Mouse (Mus musculus): ENCODE measurements around the gene Ugt2b5. TPM values are rescaled to one million over a fixed set of nuclear protein-coding genes. Genes with fewer than 3 reads are reported as not detected.

Gene Ugt2b5
- total RNA-seq (2023): not detected

GRCm38 (mm10) chr5:87140196-87140595, at the start of gene Ugt2b5:
Gene Ugt2b5 (minus strand): TSS chr5:87140318.

GRCm38 (mm10) chr5:87092346-87093027, 47.6 kb downstream of the Ugt2b5 start, which contains the start of gene Ugt2b36:
Gene Ugt2b36 (minus strand): TSS chr5:87092555.

Other genes starting within 250 kb of the Ugt2b5 start
- not detected for gene Ugt2b34, start 233.4 kb downstream of the Ugt2b5 start, total RNA-seq (2023)
- not detected for gene Ugt2b1, start 213.8 kb downstream of the Ugt2b5 start, total RNA-seq (2023)
- gene Ugt2b35, start 139.5 kb downstream of the Ugt2b5 start, total RNA-seq (2023): not detected
- gene Ugt2b36, start 47.8 kb downstream of the Ugt2b5 start, total RNA-seq (2023): not detected
- not detected for gene Ugt2b37, start 114.5 kb upstream of the Ugt2b5 start, total RNA-seq (2023)
- not detected for gene Ugt2a3, start 196.9 kb upstream of the Ugt2b5 start, total RNA-seq (2023)

Data from CD4-positive naive resting alpha-beta T cell, adult 76 days (primary cell).